Mouse (Mus musculus) embryonic facial prominence, embryonic 14.5 days (tissue): ENCODE measurements around the gene Btbd19. TPM values are rescaled to one million over a fixed set of nuclear protein-coding genes. Genes with fewer than 3 reads are reported as not detected.

ENCODE experiments used
- ATAC-seq: fragments of 200-750 bp; cut with Nextera tagmentation; 2 replicates; pipeline ENCODE4 v1.8.0; 2017; ENCODE audit warnings: low read depth, moderate number of reproducible peaks, moderate TSS enrichment
- DNase-seq: peaks from one replicate; pipeline ENCODE4 v3.0.0-alpha.2; 2015; ENCODE audit warnings: low spot score
- H3K27ac ChIP-seq: fragments of 300-500 bp; sonication (generic); replicated peaks from 2 replicates; pipeline ENCODE4 v1.5.1; 2014; ENCODE audit warnings: low read depth, mild to moderate bottlenecking, low read length, moderate library complexity
- H3K27me3 ChIP-seq: fragments of 300-500 bp; sonication (generic); replicated peaks from 2 replicates; pipeline ENCODE4 v1.6.1; 2014; ENCODE audit warnings: low read length; ENCODE audit not compliant: control insufficient read depth, insufficient read depth
- H3K36me3 ChIP-seq: fragments of 300-500 bp; sonication (generic); 2 replicates; pipeline ENCODE4 v1.6.1; 2014; ENCODE audit warnings: low read length, mixed read lengths; ENCODE audit not compliant: control insufficient read depth, insufficient read depth
- H3K4me1 ChIP-seq: fragments of 300-500 bp; sonication (generic); 2 replicates; pipeline ENCODE4 v1.6.1; 2014; ENCODE audit warnings: antibody characterized with exemption, low read length; ENCODE audit not compliant: control insufficient read depth, insufficient read depth
- H3K4me2 ChIP-seq: fragments of 300-500 bp; sonication (generic); 2 replicates; pipeline ENCODE4 v1.6.1; 2014; ENCODE audit warnings: low read depth, mild to moderate bottlenecking, low read length, moderate library complexity, mixed read lengths
- H3K4me3 ChIP-seq: fragments of 300-500 bp; sonication (generic); 2 replicates; pipeline ENCODE4 v1.5.1; 2014; ENCODE audit warnings: low read depth, mild to moderate bottlenecking, low read length
- H3K9ac ChIP-seq: fragments of 300-500 bp; sonication (generic); 2 replicates; pipeline ENCODE4 v1.6.1; 2014; ENCODE audit warnings: low read depth, mild to moderate bottlenecking, low read length, moderate library complexity, mixed read lengths
- H3K9me3 ChIP-seq: fragments of 300-500 bp; sonication (generic); 2 replicates; pipeline ENCODE4 v1.6.1; 2016; ENCODE audit warnings: low read length; ENCODE audit not compliant: control insufficient read depth
- WGBS: fragments of 180-500 bp; shearing (Covaris S2); extraction: QIAGEN DNeasy Blood & Tissue Kit; methylation state at CpG from one replicate; pipeline ENCODE4 v1.1.7; 2014; 5-methylcytosine and 5-hydroxymethylcytosine counted together
- polyA plus RNA-seq: library from polyadenylated mRNA; unstranded; fragments of >200 nt; fragmentation: Nextera tagmentation; extraction: Ambion mirVana; gene quantifications from 2 replicates; pipeline ENCODE4 v1.2.1, GENCODE M21; 2014

Gene Btbd19
- polyA plus RNA-seq, 1 experiment from 2014 or later: 6.6 TPM

DNA sequence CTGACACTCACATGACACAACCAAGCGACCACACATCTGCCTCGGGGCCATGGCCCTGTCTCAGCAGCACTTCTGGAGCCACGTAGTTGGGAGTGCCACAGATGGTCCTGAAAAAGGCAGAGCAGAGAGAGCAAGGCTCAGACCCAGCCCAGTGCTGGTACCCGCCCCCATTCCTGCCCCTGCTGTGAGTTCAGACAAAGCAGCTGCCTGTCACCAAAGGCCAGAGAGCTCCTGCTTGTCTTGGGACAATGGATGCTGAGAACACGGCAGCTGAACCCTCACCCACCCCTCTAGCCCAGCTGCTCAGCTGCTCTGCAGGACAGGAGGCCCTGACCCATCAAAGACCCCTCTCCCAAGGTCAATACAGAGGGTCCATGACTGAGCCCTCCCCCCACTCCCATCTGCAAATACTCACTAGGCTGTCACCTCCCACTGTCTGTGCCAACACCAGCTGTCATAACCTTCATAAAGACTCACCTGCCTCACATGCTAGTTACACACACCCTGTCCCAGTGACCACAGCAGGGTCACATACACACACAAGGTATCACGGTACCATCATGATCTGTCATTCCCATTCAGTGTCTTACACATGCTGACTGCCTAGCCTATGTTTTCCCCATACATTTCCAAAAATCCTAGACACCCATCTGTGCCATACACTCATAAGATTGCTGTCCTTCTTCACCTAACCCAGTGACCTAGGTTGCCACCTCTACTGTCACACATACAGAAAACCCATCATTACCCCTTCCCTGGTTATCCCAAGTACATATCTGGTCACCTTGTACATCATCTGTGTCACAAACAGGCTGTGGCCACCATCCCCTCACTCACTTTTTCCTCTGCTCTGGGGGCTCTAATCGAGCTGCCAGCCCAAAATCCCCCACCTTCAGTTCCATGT is 6.6 kb upstream of the Btbd19 start:
- H3K27me3 ChIP-seq: peaks cover 20% of the 10 kb centered on the region
- H3K4me2 ChIP-seq: peak overlapping the region; percentile 97
- ATAC-seq: peak; percentile 42; the same call in 1 of the 2 replicates
- 0 out of 2 replicates have a peak overlapping the region, but pooled peaks have one; percentile 84 for H3K9ac ChIP-seq
- DNase-seq: peak; percentile 72
- H3K27ac ChIP-seq: no peak overlapping the region
- WGBS: 28% methylated on average over 7 of the region's 7 CpGs
- H3K9me3 ChIP-seq: no peaks in the 10 kb centered on the region
- H3K4me3 ChIP-seq: peak overlapping the region; percentile 83
- H3K36me3 ChIP-seq: peaks cover 12% of the 10 kb centered on the region
- peaks cover 4% of the 10 kb centered on the region; the same call in 1 of the 2 replicates for H3K4me1 ChIP-seq

DNA sequence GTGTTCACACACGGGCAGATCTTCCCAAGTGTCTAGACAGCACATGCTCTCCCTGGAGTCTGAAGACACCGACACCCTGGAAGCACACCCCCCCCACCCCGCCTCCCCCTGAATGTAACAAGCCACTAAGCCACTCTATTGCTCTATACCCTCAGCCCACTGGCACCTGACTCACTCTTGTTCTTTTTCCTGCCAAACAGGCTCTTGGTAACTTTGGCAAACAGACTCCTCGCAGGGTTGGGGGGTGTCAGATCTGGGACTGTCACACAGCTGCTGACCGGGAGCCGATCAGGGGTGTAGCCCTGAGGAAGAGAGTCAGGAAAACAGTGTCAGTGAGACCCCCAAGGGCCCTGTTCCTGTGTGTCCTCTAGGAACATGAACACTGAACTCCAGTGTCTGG is 5.7 kb upstream of the Btbd19 start:
- H3K4me3 ChIP-seq: no peak overlapping the region
- 72% methylated on average over 6 of the region's 6 CpGs for WGBS
- no peak overlapping the region for H3K27ac ChIP-seq
- H3K4me2 ChIP-seq: no peak overlapping the region
- no peak overlapping the region for H3K9ac ChIP-seq
- peaks cover 6% of the 10 kb centered on the region for H3K4me1 ChIP-seq
- DNase-seq (no peak), ATAC-seq (no peak)
- peaks cover 12% of the 10 kb centered on the region for H3K36me3 ChIP-seq
- H3K27me3 ChIP-seq: peaks cover 20% of the 10 kb centered on the region
- H3K9me3 ChIP-seq: no peaks in the 10 kb centered on the region

DNA sequence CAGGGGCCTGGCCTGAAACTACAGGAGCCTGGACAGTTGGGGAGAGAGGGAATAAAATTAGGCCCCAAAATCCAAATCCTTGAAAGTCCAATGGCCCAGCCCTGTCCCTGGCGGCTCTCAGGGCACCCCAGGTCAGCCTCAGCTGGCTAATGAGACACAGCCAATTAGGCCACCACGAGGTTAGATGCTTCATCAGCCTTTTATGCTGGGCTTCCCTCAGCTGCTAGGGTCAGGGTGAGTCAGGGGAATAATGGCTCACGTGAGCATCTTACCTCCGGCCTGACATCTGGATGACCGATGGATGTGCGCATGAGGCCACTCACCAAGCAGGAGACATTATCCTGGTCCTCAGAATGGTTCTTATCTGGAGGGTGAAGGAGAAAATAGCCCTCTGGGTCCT is 5.3 kb upstream of the Btbd19 start:
- no peak overlapping the region for H3K4me3 ChIP-seq
- no peaks in the 10 kb centered on the region for H3K9me3 ChIP-seq
- H3K27me3 ChIP-seq: peaks cover 20% of the 10 kb centered on the region
- no peak overlapping the region for H3K9ac ChIP-seq
- ATAC-seq (no peak), DNase-seq (no peak)
- H3K4me1 ChIP-seq: peaks cover 11% of the 10 kb centered on the region
- no peak overlapping the region for H3K27ac ChIP-seq
- WGBS: 77% methylated on average over 6 of the region's 6 CpGs
- peaks cover 12% of the 10 kb centered on the region for H3K36me3 ChIP-seq
- H3K4me2 ChIP-seq: no peak overlapping the region

DNA sequence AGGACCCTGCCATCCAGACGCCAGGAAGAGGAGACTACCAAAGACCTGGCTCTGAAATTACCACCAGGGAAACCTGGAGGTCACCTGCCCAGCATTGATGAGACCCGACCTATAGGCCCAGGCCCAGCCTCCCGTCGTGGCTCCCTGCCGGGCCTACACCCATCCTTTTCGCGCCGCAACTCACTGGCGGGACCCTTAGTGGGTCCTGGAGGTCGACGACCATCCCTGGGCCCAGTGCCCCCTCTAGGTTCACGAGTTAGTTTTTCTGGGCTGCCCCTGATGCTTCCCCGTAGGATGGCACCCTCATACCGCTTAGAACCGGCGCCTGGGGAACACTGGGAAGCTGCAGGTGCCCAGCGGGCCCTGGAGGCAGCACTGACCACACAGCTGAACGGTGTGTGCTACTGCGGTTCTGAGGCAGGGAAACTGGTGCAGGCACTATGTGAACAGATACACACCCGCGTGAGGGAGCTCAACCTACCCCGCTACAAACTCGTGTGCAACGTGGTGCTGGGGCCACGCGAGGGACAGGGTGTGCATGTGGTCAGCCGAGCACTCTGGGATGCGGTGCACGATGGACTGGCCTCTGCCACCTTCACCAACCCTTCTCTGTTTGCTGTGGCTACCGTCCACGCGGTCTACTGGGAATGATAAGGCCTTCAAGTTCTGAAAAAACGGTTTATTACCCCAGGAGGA is 2.6 kb upstream of the Btbd19 start:
- ATAC-seq (no peak), DNase-seq (no peak)
- Histone ChIP-seq H3K4me2 (no peak overlapping the region), H3K27me3 (peaks cover 16% of the 10 kb centered on the region), H3K4me3 (no peak overlapping the region), H3K27ac (no peak overlapping the region), H3K4me1 (peaks cover 24% of the 10 kb centered on the region), H3K9ac (no peak overlapping the region), H3K9me3 (no peaks in the 10 kb centered on the region), H3K36me3 (peaks cover 12% of the 10 kb centered on the region)
- 89% methylated on average over 33 of the region's 33 CpGs for WGBS

GRCm38 (mm10) chr4:117126675-117127290 is 1.3 kb upstream of the Btbd19 start, which contains the start of gene Tctex1d4:
TSS of gene Tctex1d4 (plus strand) at chr4:117126794.
- ATAC-seq (no peak), DNase-seq (no peak)
- Histone ChIP-seq H3K27me3 (peaks cover 3% of the 10 kb centered on the region; the same call in 1 of the 2 replicates), H3K27ac (peak within 1 kb of the TSS; percentile 88), H3K9ac (0 out of 2 replicates have a peak within 1 kb of the TSS, but pooled peaks have one; percentile 52), H3K4me1 (peaks cover 21% of the 10 kb centered on the region), H3K36me3 (peaks cover 12% of the 10 kb centered on the region), H3K9me3 (no peaks in the 10 kb centered on the region), H3K4me3 (no peak within 1 kb of the TSS), H3K4me2 (no peak within 1 kb of the TSS)
- WGBS: 80% methylated on average over 9 of the region's 9 CpGs

DNA sequence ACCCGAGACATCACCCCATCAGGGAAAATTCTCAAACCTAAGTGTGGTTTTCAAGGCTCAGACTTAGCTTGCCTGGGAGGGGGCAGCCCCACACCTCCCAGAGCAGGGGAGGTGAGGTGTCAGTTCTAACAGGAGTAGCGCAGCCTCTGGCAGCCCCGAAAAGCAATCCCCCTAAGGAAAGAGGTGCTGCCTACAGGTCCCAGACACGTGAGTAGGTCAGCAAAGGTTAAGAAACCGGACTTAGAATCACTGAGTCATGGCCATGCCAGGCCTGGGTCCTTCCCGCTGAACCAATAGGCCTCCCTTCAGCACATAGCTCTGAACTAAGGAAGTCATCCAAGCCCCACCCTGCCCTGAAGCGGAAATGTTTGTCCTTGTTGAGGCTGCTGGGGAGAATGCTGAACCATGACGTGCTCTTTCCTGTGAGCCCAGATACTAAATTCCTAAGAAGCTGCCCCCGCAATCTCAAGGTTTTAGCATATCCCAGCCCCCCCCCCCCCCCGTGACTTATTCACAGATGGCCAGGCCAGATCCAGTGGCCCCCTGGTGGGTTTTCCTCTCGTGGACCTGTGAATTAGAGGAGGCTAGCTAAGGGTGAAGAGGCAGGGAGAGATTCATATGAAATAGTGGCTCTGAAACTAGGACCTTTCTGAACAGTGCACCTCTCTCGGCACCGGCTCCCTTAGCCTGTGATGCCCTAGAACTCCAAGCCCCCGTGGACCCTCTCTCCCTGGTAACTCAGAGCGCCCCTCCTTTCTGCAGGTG is 567 bp upstream of the Btbd19 start:
- Histone ChIP-seq H3K4me3 (no peak overlapping the region), H3K4me2 (no peak overlapping the region), H3K27me3 (no peaks in the 10 kb centered on the region), H3K9ac (0 out of 2 replicates have a peak overlapping the region, but pooled peaks have one; percentile 52), H3K4me1 (peaks cover 21% of the 10 kb centered on the region), H3K9me3 (no peaks in the 10 kb centered on the region), H3K27ac (peak overlapping the region; percentile 88), H3K36me3 (peaks cover 8% of the 10 kb centered on the region)
- peak; percentile 68 for ATAC-seq
- DNase-seq: peak; percentile 88
- 40% methylated on average over 14 of the region's 15 CpGs for WGBS

DNA sequence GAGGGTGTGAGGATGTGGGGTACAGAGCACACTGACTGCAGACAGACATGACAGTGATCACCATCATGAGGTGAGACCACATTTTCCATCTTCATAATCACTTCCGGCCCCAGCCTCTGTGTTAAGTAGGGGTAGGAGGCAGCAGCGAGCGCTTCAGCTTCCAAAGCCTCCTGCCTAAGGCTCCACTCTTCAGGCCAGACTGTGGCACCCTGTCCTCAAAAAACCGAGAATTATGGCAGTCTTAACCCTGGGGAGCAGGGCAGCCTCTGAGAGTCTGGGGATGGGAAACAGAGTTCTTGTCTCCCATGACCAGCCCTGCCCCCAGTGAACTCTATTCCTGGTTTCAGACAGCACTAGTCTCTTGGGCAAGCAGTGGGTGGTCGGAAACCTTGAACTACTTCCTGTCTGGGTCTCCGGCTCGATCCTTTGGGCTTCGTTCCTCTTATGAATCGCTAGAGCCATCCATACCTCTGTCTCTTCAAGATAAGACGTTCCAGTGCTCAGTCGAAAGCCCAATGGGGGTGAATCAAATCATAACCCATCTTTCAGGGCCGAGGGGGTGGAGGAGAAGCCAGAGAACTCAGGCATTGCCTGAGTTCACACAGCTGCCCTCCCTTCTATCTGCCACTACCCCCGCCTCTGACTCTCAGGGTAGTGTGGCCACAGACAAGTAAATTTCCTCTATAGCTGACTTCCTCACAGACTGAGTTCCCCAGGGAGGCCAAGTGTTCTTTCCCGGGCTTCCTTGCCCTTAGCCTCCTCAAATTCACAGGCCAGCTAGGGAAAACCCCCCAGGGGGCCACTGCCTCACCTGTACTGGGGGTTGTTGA is 792 bp downstream of the Btbd19 start:
- Histone ChIP-seq H3K27ac (peak overlapping the region; percentile 88), H3K27me3 (no peaks in the 10 kb centered on the region), H3K4me3 (no peak overlapping the region), H3K4me1 (peaks cover 24% of the 10 kb centered on the region), H3K36me3 (peaks cover under 1% of the 10 kb centered on the region; the same call in 1 of the 2 replicates), H3K4me2 (peak overlapping the region; percentile 33), H3K9ac (peak overlapping the region; percentile 52), H3K9me3 (no peaks in the 10 kb centered on the region)
- 59% methylated on average over 14 of the region's 14 CpGs for WGBS
- DNase-seq (no peak), ATAC-seq (no peak)
